In genomic region chr11:4611904-4612303, GRCm38 (mm10) we compare ENCODE assay signal across 20 mouse cellular contexts. TPM values are rescaled to one million over a fixed set of nuclear protein-coding genes. Genes with fewer than 3 reads are reported as not detected.
"Had no signal": no experiment of that assay in that cellular context is flagged by ENCODE, and none has a peak within 500 bp of the region (broad histone marks: within the 10 kb centered on the region; RNA-seq: fewer than 3 reads in every experiment).

No protein-coding gene starts in this region.

- ATAC-seq: midbrain, embryonic 16.5 days had no signal

- H3K27ac ChIP-seq: liver, embryonic 14.5 days; midbrain, embryonic 12.5 days; neural tube, embryonic 13.5 days had no signal

- H3K9ac ChIP-seq: limb, embryonic 13.5 days; liver, embryonic 14.5 days; midbrain, embryonic 12.5 days; neural tube, embryonic 13.5 days had no signal

- H3K9me3 ChIP-seq: limb, embryonic 13.5 days; midbrain, embryonic 12.5 days; neural tube, embryonic 13.5 days had no signal

- H3K27me3 ChIP-seq: limb, embryonic 13.5 days; midbrain, embryonic 12.5 days; neural tube, embryonic 13.5 days had no signal

- H3K4me3 ChIP-seq: limb, embryonic 13.5 days; midbrain, embryonic 12.5 days; neural tube, embryonic 13.5 days had no signal

- H3K36me3 ChIP-seq: limb, embryonic 13.5 days; midbrain, embryonic 12.5 days; neural tube, embryonic 13.5 days had no signal

- DNase-seq: kidney, postnatal 14 days; left cerebral cortex, postnatal 4 days; lung, adult 18-20 months; retina, postnatal 1 day; thymus, postnatal 4 days had no signal

- H3K4me1 ChIP-seq: midbrain, embryonic 12.5 days; neural tube, embryonic 13.5 days had no signal

- H3K4me2 ChIP-seq: limb, embryonic 13.5 days; midbrain, embryonic 12.5 days; neural tube, embryonic 13.5 days had no signal

RNA-seq across cellular contexts. Expression of gene Gm11032, which starts 8.0 kb away (rescaled TPM):
- total RNA-seq: layer of hippocampus, adult 8-10 months; layer of hippocampus, postnatal 14 days; left cerebral cortex, adult 18-20 months; left cerebral cortex, postnatal 10 days; left cerebral cortex, postnatal 4 days; liver, adult 2 months; megakaryocyte-erythroid progenitor cell, adult 5-6 weeks had no signal
- polyA plus RNA-seq: large intestine, adult 2 months; limb, embryonic 13.5 days; liver, adult 2 months; liver, embryonic 14.5 days; lung, embryonic 16.5 days; midbrain, embryonic 12.5 days; midbrain, embryonic 16.5 days; neural tube, embryonic 13.5 days; small intestine, adult 2 months; stomach, embryonic 16.5 days had no signal
